8 mouse cellular contexts compared by ENCODE assay signal in genomic region chr16:8643855-8644254, GRCm38 (mm10). TPM values are rescaled to one million over a fixed set of nuclear protein-coding genes. Genes with fewer than 3 reads are reported as not detected.
DNase-seq lines count a peak whose midpoint lies in the region; ATAC-seq and TF ChIP-seq lines count a peak whose summit lies in the region.

No protein-coding gene starts in this region.

- no peak for ATAC-seq in hindbrain, embryonic 11.5 days (ENCODE audit: low FRiP score)
- no peak for ATAC-seq in hindbrain, embryonic 16.5 days
- ATAC-seq in G1E (ENCODE audit: extremely low read depth, insufficient number of reproducible peaks, low FRiP score, poor library complexity, severe bottlenecking), result peak; percentile 73; the same call in 1 of the 2 replicates
- ATAC-seq in common myeloid progenitor, adult 5-6 weeks (replicated peaks; ENCODE audit: low read depth, poor library complexity, severe bottlenecking), result peak; percentile 98
- peak; percentile 70 for ATAC-seq in hindbrain, postnatal 0 days
- peak; percentile 64; the same call in 1 of the 2 replicates for ATAC-seq in limb, embryonic 13.5 days (ENCODE audit: low FRiP score, low read depth)
- peak; percentile 63; the same call in 1 of the 2 replicates for ATAC-seq in neural tube, embryonic 14.5 days (ENCODE audit: low read depth)

- H3K4me3 ChIP-seq in hindbrain, embryonic 11.5 days (ENCODE audit: low read depth, low read length), result no peak overlapping the region
- H3K4me3 ChIP-seq in hindbrain, embryonic 16.5 days (ENCODE audit: low read length), result no peak overlapping the region
- no peak overlapping the region for H3K4me3 ChIP-seq in G1E (ENCODE audit: low read depth, low read length)
- no peak overlapping the region for H3K4me3 ChIP-seq in hindbrain, postnatal 0 days (ENCODE audit: low read length)
- H3K4me3 ChIP-seq in limb, embryonic 13.5 days, result no peak overlapping the region
- no peak overlapping the region for H3K4me3 ChIP-seq in neural tube, embryonic 14.5 days (ENCODE audit: low read depth, low read length)

- no peak overlapping the region for H3K4me2 ChIP-seq in hindbrain, embryonic 11.5 days (replicated peaks; ENCODE audit: low read depth, low read length)
- H3K4me2 ChIP-seq in hindbrain, embryonic 16.5 days (ENCODE audit: low read length), result no peak overlapping the region
- no peak overlapping the region for H3K4me2 ChIP-seq in hindbrain, postnatal 0 days (ENCODE audit: low read depth, low read length)
- no peak overlapping the region for H3K4me2 ChIP-seq in limb, embryonic 13.5 days (replicated peaks)
- no peak overlapping the region for H3K4me2 ChIP-seq in neural tube, embryonic 14.5 days (ENCODE audit: low read depth, low read length)

- no peak overlapping the region for H3K9ac ChIP-seq in hindbrain, embryonic 11.5 days (ENCODE audit: low read depth, low read length)
- H3K9ac ChIP-seq in hindbrain, embryonic 16.5 days (ENCODE audit: low read depth, low read length), result no peak overlapping the region
- no peak overlapping the region for H3K9ac ChIP-seq in hindbrain, postnatal 0 days (replicated peaks; ENCODE audit: low read length)
- H3K9ac ChIP-seq in limb, embryonic 13.5 days, result no peak overlapping the region
- no peak overlapping the region for H3K9ac ChIP-seq in neural tube, embryonic 14.5 days (replicated peaks; ENCODE audit: low read depth, low read length)

- H3K36me3 ChIP-seq in hindbrain, embryonic 11.5 days (ENCODE audit: control insufficient read depth, insufficient read depth, low read length), result peaks cover 2% of the 10 kb centered on the region; the same call in 1 of the 2 replicates
- peaks cover 18% of the 10 kb centered on the region for H3K36me3 ChIP-seq in hindbrain, embryonic 16.5 days (ENCODE audit: control insufficient read depth, insufficient read depth, low read length)
- H3K36me3 ChIP-seq in G1E (replicated peaks), result peaks cover 97% of the 10 kb centered on the region
- peaks cover 38% of the 10 kb centered on the region for H3K36me3 ChIP-seq in hindbrain, postnatal 0 days (ENCODE audit: insufficient read depth, low read length)
- peaks cover 74% of the 10 kb centered on the region for H3K36me3 ChIP-seq in limb, embryonic 13.5 days
- H3K36me3 ChIP-seq in neural tube, embryonic 14.5 days (ENCODE audit: control insufficient read depth, insufficient read depth, low read length), result peaks cover 42% of the 10 kb centered on the region

- H3K27ac ChIP-seq in hindbrain, embryonic 11.5 days (ENCODE audit: low read depth, low read length), result no peak overlapping the region
- H3K27ac ChIP-seq in hindbrain, embryonic 16.5 days (ENCODE audit: low read depth, low read length), result no peak overlapping the region
- H3K27ac ChIP-seq in hindbrain, postnatal 0 days, result no peak overlapping the region
- H3K27ac ChIP-seq in limb, embryonic 13.5 days, result no peak overlapping the region
- H3K27ac ChIP-seq in neural tube, embryonic 14.5 days (ENCODE audit: low read depth, low read length), result no peak overlapping the region

- 69% methylated on average over 2 of the region's 2 CpGs for WGBS in hindbrain, embryonic 11.5 days
- 74% methylated on average over 2 of the region's 2 CpGs for WGBS in hindbrain, embryonic 16.5 days
- 80% methylated on average over 2 of the region's 2 CpGs for WGBS in hindbrain, postnatal 0 days
- 83% methylated on average over 2 of the region's 2 CpGs for WGBS in limb, embryonic 13.5 days
- WGBS in neural tube, embryonic 14.5 days, result 82% methylated on average over 2 of the region's 2 CpGs

- TF ChIP-seq CTCF in G1E (IDR thresholded peaks at IDR 0.05; ENCODE audit: low read depth, low read length), result peak; percentile 91
- TF ChIP-seq CTCF in hindbrain, postnatal 0 days (IDR thresholded peaks at IDR 0.05; ENCODE audit: low read depth), result peak; percentile 83

- H3K9me3 ChIP-seq in hindbrain, embryonic 11.5 days (ENCODE audit: control insufficient read depth, low read length), result no peaks in the 10 kb centered on the region
- no peaks in the 10 kb centered on the region for H3K9me3 ChIP-seq in hindbrain, embryonic 16.5 days (ENCODE audit: control insufficient read depth, low read length)
- no peaks in the 10 kb centered on the region for H3K9me3 ChIP-seq in G1E (replicated peaks)
- no peaks in the 10 kb centered on the region for H3K9me3 ChIP-seq in hindbrain, postnatal 0 days (ENCODE audit: low read length)
- no peaks in the 10 kb centered on the region for H3K9me3 ChIP-seq in limb, embryonic 13.5 days
- H3K9me3 ChIP-seq in neural tube, embryonic 14.5 days (ENCODE audit: control insufficient read depth, low read length), result no peaks in the 10 kb centered on the region

- no peaks in the 10 kb centered on the region for H3K4me1 ChIP-seq in hindbrain, embryonic 11.5 days (replicated peaks; ENCODE audit: control insufficient read depth, insufficient read depth, low read length)
- H3K4me1 ChIP-seq in hindbrain, embryonic 16.5 days (ENCODE audit: control insufficient read depth, insufficient read depth, low read depth, low read length), result peaks cover under 1% of the 10 kb centered on the region; the same call in 1 of the 2 replicates
- H3K4me1 ChIP-seq in G1E (ENCODE audit: insufficient read depth, low read depth, low read length), result peaks cover 21% of the 10 kb centered on the region
- H3K4me1 ChIP-seq in hindbrain, postnatal 0 days (ENCODE audit: insufficient read depth, low read length), result no peaks in the 10 kb centered on the region
- H3K4me1 ChIP-seq in limb, embryonic 13.5 days, result no peaks in the 10 kb centered on the region; the same call in 1 of the 2 replicates
- H3K4me1 ChIP-seq in neural tube, embryonic 14.5 days (ENCODE audit: control insufficient read depth, insufficient read depth, low read length), result no peaks in the 10 kb centered on the region; the same call in 1 of the 2 replicates

- H3K27me3 ChIP-seq in hindbrain, embryonic 11.5 days (ENCODE audit: control insufficient read depth, insufficient read depth, low read length), result no peaks in the 10 kb centered on the region
- H3K27me3 ChIP-seq in hindbrain, embryonic 16.5 days (replicated peaks; ENCODE audit: control insufficient read depth, insufficient read depth, low read length), result no peaks in the 10 kb centered on the region
- H3K27me3 ChIP-seq in G1E (ENCODE audit: insufficient read depth, low read length), result no peaks in the 10 kb centered on the region
- H3K27me3 ChIP-seq in hindbrain, postnatal 0 days (ENCODE audit: insufficient read depth, low read length), result no peaks in the 10 kb centered on the region
- H3K27me3 ChIP-seq in limb, embryonic 13.5 days, result no peaks in the 10 kb centered on the region
- no peaks in the 10 kb centered on the region for H3K27me3 ChIP-seq in neural tube, embryonic 14.5 days (ENCODE audit: control insufficient read depth, insufficient read depth, low read length)

- peak; percentile 45 for DNase-seq in hindbrain, embryonic 11.5 days (ENCODE audit: low spot score)
- DNase-seq in G1E (ENCODE audit: low spot score), result peak; percentile 41
- peak; percentile 49 for DNase-seq in hindbrain, postnatal 0 days (ENCODE audit: low spot score)
- no peak for DNase-seq in yolk sac, embryonic 10.5 days (ENCODE audit: low spot score)

RNA-seq across cellular contexts. Expression of gene Tmem186, which starts 6.3 kb away (rescaled TPM):
- polyA plus RNA-seq in hindbrain, embryonic 11.5 days (2014; fragmentation: Nextera tagmentation; extraction: Ambion mirVana), result 15.8 and 20.2 TPM in 2 replicates
- polyA plus RNA-seq in hindbrain, embryonic 16.5 days (2015; fragmentation: Nextera tagmentation; extraction: Ambion mirVana), result 22.5 and 23.1 TPM in 2 replicates
- total RNA-seq in G1E (2014; fragmentation: Nextera tagmentation) (13.6 and 21.2 TPM in 2 replicates), G1E (2017) (28.9 and 31.0 TPM in 2 replicates)
- polyA plus RNA-seq in G1E (2012), result 9.7 and 11.4 TPM in 2 replicates
- 19.9 and 20.4 TPM in 2 replicates for total RNA-seq in common myeloid progenitor, adult 5-6 weeks (2017)
- total RNA-seq in hindbrain, postnatal 0 days (2014; rRNA removed), result 18.9 and 19.1 TPM in 2 replicates
- polyA plus RNA-seq in hindbrain, postnatal 0 days (2015; fragmentation: Nextera tagmentation; extraction: Ambion mirVana), result 14.5 and 15.7 TPM in 2 replicates
- polyA plus RNA-seq in limb, embryonic 13.5 days (2015; fragmentation: Nextera tagmentation; extraction: Ambion mirVana), result 21.1 and 21.8 TPM in 2 replicates
- polyA plus RNA-seq in neural tube, embryonic 14.5 days (2014; fragmentation: Nextera tagmentation; extraction: Ambion mirVana), result 13.8 and 17.7 TPM in 2 replicates

RNA-seq across cellular contexts. Expression of gene Pmm2, which starts 6.4 kb away (rescaled TPM):
- polyA plus RNA-seq in hindbrain, embryonic 11.5 days (2014; fragmentation: Nextera tagmentation; extraction: Ambion mirVana), result 40.3 and 43.3 TPM in 2 replicates
- 33.1 and 37.0 TPM in 2 replicates for polyA plus RNA-seq in hindbrain, embryonic 16.5 days (2015; fragmentation: Nextera tagmentation; extraction: Ambion mirVana)
- total RNA-seq in G1E (2014; fragmentation: Nextera tagmentation) (57.3 and 74.3 TPM in 2 replicates), G1E (2017) (122 and 127 TPM in 2 replicates)
- polyA plus RNA-seq in G1E (2012), result 12.1 and 28.2 TPM in 2 replicates
- 42.3 and 48.4 TPM in 2 replicates for total RNA-seq in common myeloid progenitor, adult 5-6 weeks (2017)
- 33.1 and 44.4 TPM in 2 replicates for total RNA-seq in hindbrain, postnatal 0 days (2014; rRNA removed)
- polyA plus RNA-seq in hindbrain, postnatal 0 days (2015; fragmentation: Nextera tagmentation; extraction: Ambion mirVana), result 25.7 and 28.5 TPM in 2 replicates
- 53.1 and 53.3 TPM in 2 replicates for polyA plus RNA-seq in limb, embryonic 13.5 days (2015; fragmentation: Nextera tagmentation; extraction: Ambion mirVana)
- polyA plus RNA-seq in neural tube, embryonic 14.5 days (2014; fragmentation: Nextera tagmentation; extraction: Ambion mirVana), result 38.7 and 39.4 TPM in 2 replicates

RNA-seq across cellular contexts. Expression of gene Carhsp1, which starts 28.1 kb away (rescaled TPM):
- polyA plus RNA-seq in hindbrain, embryonic 11.5 days (2014; fragmentation: Nextera tagmentation; extraction: Ambion mirVana), result 78.1 and 79.4 TPM in 2 replicates
- polyA plus RNA-seq in hindbrain, embryonic 16.5 days (2015; fragmentation: Nextera tagmentation; extraction: Ambion mirVana), result 148 and 167 TPM in 2 replicates
- total RNA-seq in G1E (2014; fragmentation: Nextera tagmentation), result 16.4 and 28.4 TPM in 2 replicates
- total RNA-seq in G1E (2017), result 30.3 and 30.8 TPM in 2 replicates
- 14.5 and 15.7 TPM in 2 replicates for polyA plus RNA-seq in G1E (2012)
- 9.1 and 9.8 TPM in 2 replicates for total RNA-seq in common myeloid progenitor, adult 5-6 weeks (2017)
- 120 and 127 TPM in 2 replicates for total RNA-seq in hindbrain, postnatal 0 days (2014; rRNA removed)
- 105 and 110 TPM in 2 replicates for polyA plus RNA-seq in hindbrain, postnatal 0 days (2015; fragmentation: Nextera tagmentation; extraction: Ambion mirVana)
- polyA plus RNA-seq in limb, embryonic 13.5 days (2015; fragmentation: Nextera tagmentation; extraction: Ambion mirVana), result 108 and 109 TPM in 2 replicates
- 58.5 and 73.7 TPM in 2 replicates for polyA plus RNA-seq in neural tube, embryonic 14.5 days (2014; fragmentation: Nextera tagmentation; extraction: Ambion mirVana)

RNA-seq across cellular contexts. Expression of gene Gm5767, which starts 36.7 kb away (rescaled TPM):
- polyA plus RNA-seq in hindbrain, embryonic 11.5 days (2014; fragmentation: Nextera tagmentation; extraction: Ambion mirVana), result not detected in 2 replicates
- not detected in 2 replicates for polyA plus RNA-seq in hindbrain, embryonic 16.5 days (2015; fragmentation: Nextera tagmentation; extraction: Ambion mirVana)
- total RNA-seq in G1E (2014; fragmentation: Nextera tagmentation) (not detected in 2 replicates), G1E (2017) (not detected in 2 replicates)
- not detected in 2 replicates for polyA plus RNA-seq in G1E (2012)
- total RNA-seq in common myeloid progenitor, adult 5-6 weeks (2017), result not detected in 2 replicates
- not detected in 2 replicates for total RNA-seq in hindbrain, postnatal 0 days (2014; rRNA removed)
- polyA plus RNA-seq in hindbrain, postnatal 0 days (2015; fragmentation: Nextera tagmentation; extraction: Ambion mirVana), result not detected in 2 replicates
- polyA plus RNA-seq in limb, embryonic 13.5 days (2015; fragmentation: Nextera tagmentation; extraction: Ambion mirVana), result not detected in 2 replicates
- not detected in 2 replicates for polyA plus RNA-seq in neural tube, embryonic 14.5 days (2014; fragmentation: Nextera tagmentation; extraction: Ambion mirVana)

Comparison
In these comparisons a context has a peak if more than half of its experiments do, and no peak if none do; other contexts are left out.
1. ATAC-seq: peak in G1E (single experiment), common myeloid progenitor, adult 5-6 weeks (single experiment), hindbrain, postnatal 0 days (single experiment), limb, embryonic 13.5 days (single experiment) and neural tube, embryonic 14.5 days (single experiment); none in hindbrain, embryonic 11.5 days (single experiment) and hindbrain, embryonic 16.5 days (single experiment).